Mouse (Mus musculus) spleen, adult 2 months (tissue): Measurements from ENCODE around the gene Slc5a5. TPM values are rescaled to one million over a fixed set of nuclear protein-coding genes. Genes with fewer than 3 reads are reported as not detected.

Source experiments
- DNase-seq, 2 experiments: peaks; one replicate each; pipeline versions ENCODE4 v3.0.0 to v3.0.0-alpha.2; 2012 to 2021; ENCODE audit warnings: low spot score in 2 of 2, low read depth in 1 of 2
- H3K27ac ChIP-seq: fragments of 200-500 bp; 2 replicates; pipeline ENCODE4 v1.5.1; 2012; ENCODE audit warnings: low read length, inconsistent platforms; ENCODE audit not compliant: insufficient read depth
- H3K27me3 ChIP-seq: fragments of 200-500 bp; 2 replicates; pipeline ENCODE4 v1.6.1; 2012; ENCODE audit warnings: mild to moderate bottlenecking, moderate library complexity, low read length, inconsistent platforms; ENCODE audit not compliant: control insufficient read depth, insufficient read depth
- H3K36me3 ChIP-seq: fragments of 200-500 bp; 2 replicates; pipeline ENCODE4 v1.6.1; 2012; ENCODE audit warnings: mild to moderate bottlenecking, low read length, inconsistent platforms; ENCODE audit not compliant: control insufficient read depth, insufficient read depth
- H3K4me1 ChIP-seq: fragments of 200-500 bp; 2 replicates; pipeline ENCODE4 v1.6.1; 2011; ENCODE audit warnings: inconsistent platforms; ENCODE audit not compliant: control insufficient read depth, insufficient read depth, insufficient read length
- H3K4me3 ChIP-seq: fragments of 200-500 bp; 2 replicates; pipeline ENCODE4 v1.5.1; 2011; ENCODE audit warnings: mild to moderate bottlenecking, inconsistent platforms; ENCODE audit not compliant: insufficient read depth, insufficient read length; ENCODE audit errors: extremely low read depth
- CTCF ChIP-seq: fragments of 200-500 bp; IDR thresholded peaks from 2 replicates; pipeline ENCODE4 v1.5.1; 2011; ENCODE audit warnings: mild to moderate bottlenecking, inconsistent platforms; ENCODE audit not compliant: insufficient read depth, insufficient read length, insufficient replicate concordance; ENCODE audit errors: extremely low read depth
- POLR2A ChIP-seq: fragments of 200-500 bp; IDR thresholded peaks from 2 replicates; pipeline ENCODE4 v1.6.1; 2011; ENCODE audit warnings: low read depth, low read length, inconsistent platforms
- WGBS: fragments of 180-500 bp; shearing (Covaris S2); methylation state at CpG from one replicate; pipeline ENCODE4 v1.1.7; 2018; 5-methylcytosine and 5-hydroxymethylcytosine counted together
- polyA plus RNA-seq: library from polyadenylated mRNA; depleted of rRNA; stranded (reverse); fragments of >200 nt; gene quantifications from 2 replicates; pipeline ENCODE4 v1.2.3, GENCODE M21; 2012

Slc5a5 gene
- polyA plus RNA-seq, 1 experiment = 1.0 TPM

DNA sequence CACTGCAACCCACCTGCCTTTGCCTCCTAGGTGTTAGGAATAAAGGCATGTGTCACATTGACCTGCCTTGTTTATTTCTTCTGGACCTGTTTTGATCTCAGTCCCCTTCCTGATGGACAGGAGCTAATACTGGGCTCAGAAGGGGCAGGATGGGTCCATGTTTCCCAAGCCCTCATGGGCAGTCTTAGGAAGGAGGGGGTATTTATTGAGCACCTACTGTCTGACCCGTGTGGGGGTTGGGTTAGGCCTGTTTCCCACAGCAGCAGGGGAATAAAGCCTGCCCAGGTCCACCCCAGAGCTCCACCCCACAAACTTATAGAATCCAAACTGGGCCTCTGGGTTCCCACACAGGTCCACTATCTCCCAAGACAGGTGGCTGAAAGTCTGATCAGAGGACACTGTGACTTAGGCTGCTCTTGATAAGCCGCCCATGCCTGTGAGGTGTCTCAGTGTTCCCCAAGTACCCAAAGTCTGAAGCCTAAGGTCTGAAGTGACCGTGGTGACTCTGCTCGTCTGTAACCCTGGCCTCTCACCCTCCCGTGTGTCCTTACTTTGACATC lies 49.3 kb downstream of the Slc5a5 start:
- Histone ChIP-seq H3K4me3 (no peak overlapping the region), H3K27ac (peak overlapping the region; percentile 19; the same call in 1 of the 2 replicates), H3K4me1 (peaks cover 3% of the 10 kb centered on the region; the same call in 1 of the 2 replicates), H3K27me3 (no peaks in the 10 kb centered on the region), H3K36me3 (no peaks in the 10 kb centered on the region)
- WGBS = 74% methylated on average over 5 of the region's 5 CpGs
- TF ChIP-seq POLR2A (no peak), CTCF (no peak)
- no peak for DNase-seq

DNA sequence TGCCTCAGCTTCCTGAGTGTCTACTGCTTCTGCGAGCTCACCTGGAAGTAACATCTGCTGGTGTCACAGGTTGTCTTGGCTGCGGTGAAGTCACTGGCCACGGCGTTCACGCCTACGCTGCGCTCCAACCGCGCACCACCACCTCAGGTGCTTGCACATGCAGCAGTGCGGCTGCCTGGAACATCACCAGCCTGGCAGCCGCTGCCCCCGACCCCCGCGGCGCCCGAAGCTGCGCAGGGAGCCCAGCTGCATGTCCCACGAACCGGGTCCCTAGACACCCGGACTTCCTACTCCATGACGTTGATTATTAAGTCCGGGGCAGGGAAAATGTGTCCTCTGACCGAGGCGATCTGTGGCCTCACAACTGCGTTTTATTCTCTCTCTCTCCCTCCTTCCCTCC lies 50.1 kb downstream of the Slc5a5 start:
- TF ChIP-seq CTCF (no peak), POLR2A (no peak)
- H3K27ac ChIP-seq = no peak overlapping the region
- DNase-seq = no peak
- no peaks in the 10 kb centered on the region for H3K27me3 ChIP-seq
- H3K36me3 ChIP-seq = no peaks in the 10 kb centered on the region
- H3K4me3 ChIP-seq = no peak overlapping the region
- 89% methylated on average over 25 of the region's 25 CpGs for WGBS
- H3K4me1 ChIP-seq = peaks cover 3% of the 10 kb centered on the region; the same call in 1 of the 2 replicates

DNA sequence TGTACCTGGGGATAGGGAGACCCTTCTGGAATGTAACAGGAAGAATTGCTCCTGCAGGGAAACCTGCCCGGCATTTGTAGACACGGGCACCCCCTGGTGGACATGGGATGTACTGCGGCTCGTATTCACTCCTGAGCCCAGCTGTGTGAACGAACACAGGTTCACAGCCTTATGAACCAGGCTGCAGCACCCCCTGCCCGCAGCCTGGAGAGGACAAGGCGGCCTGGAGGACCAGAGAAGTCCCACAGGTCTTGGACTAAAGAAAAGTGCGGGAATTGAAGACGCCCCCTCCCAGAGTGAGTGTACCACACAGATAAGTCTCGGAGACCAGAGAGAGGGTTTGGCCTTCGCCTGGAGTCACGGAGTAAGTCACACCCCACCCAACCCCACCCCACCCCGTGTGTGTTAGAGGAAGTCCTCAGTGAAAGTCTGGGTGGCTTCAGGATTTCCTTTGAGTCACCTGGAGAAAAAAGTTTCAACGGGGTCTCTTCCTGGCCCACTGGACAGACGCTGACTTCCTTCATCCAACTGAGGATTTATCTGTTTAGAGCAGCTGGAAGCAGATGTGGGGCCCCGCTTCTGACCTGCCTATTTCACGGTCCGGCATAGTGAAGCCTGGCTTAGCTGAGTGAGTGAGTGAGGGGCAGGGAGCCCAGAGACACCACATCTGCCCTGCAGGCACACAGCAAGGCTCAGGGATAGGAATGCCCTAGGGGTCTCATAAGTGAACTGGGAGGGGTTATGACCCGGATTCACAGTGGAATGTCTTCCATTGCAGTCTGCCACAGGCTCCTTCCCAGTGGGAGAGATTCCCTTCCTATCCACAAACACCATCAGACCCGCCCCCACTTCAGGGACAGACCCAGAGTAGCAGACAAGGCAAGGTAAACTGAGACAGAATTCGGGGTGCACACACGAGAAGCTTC lies 51.1 kb downstream of the Slc5a5 start:
- no peak for TF ChIP-seq POLR2A
- TF ChIP-seq CTCF = peak; percentile 88; the same call in 1 of the 2 replicates
- Histone ChIP-seq H3K27me3 (no peaks in the 10 kb centered on the region), H3K4me1 (peaks cover 3% of the 10 kb centered on the region; the same call in 1 of the 2 replicates), H3K27ac (peak overlapping the region; percentile 61; the same call in 1 of the 2 replicates), H3K36me3 (peaks cover 7% of the 10 kb centered on the region; the same call in 1 of the 2 replicates), H3K4me3 (no peak overlapping the region)
- peak in 1 of 2 experiments; percentile 82 for DNase-seq
- WGBS = 19% methylated on average over 22 of the region's 22 CpGs

DNA sequence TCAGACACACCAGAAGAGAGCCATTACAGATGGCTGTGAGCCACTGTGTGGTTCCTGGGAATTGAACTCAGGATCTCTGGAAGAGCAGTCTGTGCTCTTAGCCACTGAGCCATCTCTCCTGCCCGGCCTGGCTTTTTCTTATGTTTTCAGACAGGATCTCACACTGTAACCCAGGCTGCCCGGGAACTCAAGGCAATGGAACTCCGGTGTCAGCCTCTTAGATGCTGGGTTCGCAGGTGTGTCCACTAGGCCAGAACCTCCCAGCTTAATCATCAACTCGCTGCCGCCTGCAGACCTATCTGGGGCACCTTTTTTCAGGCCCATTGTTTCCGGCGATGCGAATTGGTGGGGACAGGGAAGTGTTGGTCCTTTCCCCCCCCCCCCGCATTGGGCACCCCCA lies 52.0 kb downstream of the Slc5a5 start:
- H3K27me3 ChIP-seq = no peaks in the 10 kb centered on the region
- no peak for TF ChIP-seq CTCF
- no peak for TF ChIP-seq POLR2A
- H3K4me1 ChIP-seq = peaks cover 3% of the 10 kb centered on the region; the same call in 1 of the 2 replicates
- DNase-seq = no peak
- H3K36me3 ChIP-seq = peaks cover 13% of the 10 kb centered on the region
- H3K27ac ChIP-seq = no peak overlapping the region; the same call in 1 of the 2 replicates
- WGBS = 53% methylated on average over 10 of the region's 10 CpGs
- H3K4me3 ChIP-seq = no peak overlapping the region

DNA sequence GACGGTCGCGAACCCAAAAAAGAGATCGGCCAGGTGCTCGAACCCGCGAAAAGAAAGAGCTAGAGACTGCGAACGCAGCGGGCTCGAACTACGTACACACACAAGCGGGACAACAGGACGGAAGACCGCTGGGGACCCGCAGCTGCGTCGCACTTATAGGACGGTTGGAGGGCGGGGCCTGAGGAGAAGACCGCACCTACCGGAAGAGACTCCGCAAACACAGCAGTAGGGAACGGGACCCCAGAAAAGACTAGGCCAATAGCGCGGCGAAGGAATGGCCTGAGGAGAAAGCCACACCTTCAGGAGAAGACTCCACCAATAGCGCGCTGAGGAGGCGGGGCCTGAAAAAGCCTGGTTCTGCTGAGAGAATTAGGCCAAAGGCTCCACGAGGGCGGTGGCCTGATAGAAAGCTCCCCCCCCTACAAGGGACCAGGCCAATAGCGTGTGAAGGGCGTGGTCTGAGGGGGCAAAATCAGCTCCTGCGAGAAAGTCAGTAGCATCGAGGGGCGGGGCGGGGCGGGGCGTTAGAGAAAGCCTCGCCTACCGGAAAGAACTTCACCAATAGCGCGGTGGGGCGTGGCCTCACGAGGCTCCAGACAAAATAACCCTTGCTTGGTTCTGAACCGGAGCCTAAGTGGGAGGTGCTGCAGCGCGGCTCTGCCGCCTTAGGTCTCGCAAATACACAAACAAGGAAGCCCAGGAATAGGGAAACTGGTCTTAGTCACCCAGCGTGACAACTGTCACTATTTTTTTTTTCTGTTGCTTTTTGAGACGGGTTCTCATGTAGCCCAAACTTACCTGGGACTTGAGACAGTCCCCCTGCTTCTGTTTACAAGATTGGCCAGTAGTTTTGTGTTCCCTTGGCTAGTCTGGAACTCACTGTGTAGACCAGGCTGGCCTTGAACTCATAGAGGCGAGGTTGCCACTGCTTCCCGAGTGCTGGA lies 52.9 kb downstream of the Slc5a5 start, which contains the start of gene Arrdc2:
Gene Arrdc2 (minus strand): TSS at position 313 of the 944 bp plus-strand sequence.
- Histone ChIP-seq H3K27ac (peak within 1 kb of the TSS; percentile 94), H3K4me1 (peaks cover 3% of the 10 kb centered on the region; the same call in 1 of the 2 replicates), H3K27me3 (no peaks in the 10 kb centered on the region), H3K4me3 (peak within 1 kb of the TSS; percentile 70), H3K36me3 (peaks cover 16% of the 10 kb centered on the region)
- DNase-seq = peak; percentile 97 to 100
- 2% methylated on average over 55 of the region's 55 CpGs for WGBS
- TF ChIP-seq POLR2A (peak; percentile 98), CTCF (no peak)
